Mouse (Mus musculus): ENCODE data around the gene Cops3. TPM values are rescaled to one million over a fixed set of nuclear protein-coding genes. Genes with fewer than 3 reads are reported as not detected.

Gene Cops3
- total RNA-seq, 2 experiments from 2014 or later: 42.7 to 57.4 TPM

GRCm38 (mm10) chr11:59782091-59782590, 57.5 kb downstream of the Cops3 start:
- no peak for ATAC-seq (replicated peaks; ENCODE audit: low FRiP score, poor library complexity, severe bottlenecking)

- ATAC-seq (replicated peaks; ENCODE audit: low FRiP score, poor library complexity, severe bottlenecking): no peak
Observed at GRCm38 (mm10) chr11:59780241-59780640, 59.4 kb downstream of the Cops3 start.

DNA sequence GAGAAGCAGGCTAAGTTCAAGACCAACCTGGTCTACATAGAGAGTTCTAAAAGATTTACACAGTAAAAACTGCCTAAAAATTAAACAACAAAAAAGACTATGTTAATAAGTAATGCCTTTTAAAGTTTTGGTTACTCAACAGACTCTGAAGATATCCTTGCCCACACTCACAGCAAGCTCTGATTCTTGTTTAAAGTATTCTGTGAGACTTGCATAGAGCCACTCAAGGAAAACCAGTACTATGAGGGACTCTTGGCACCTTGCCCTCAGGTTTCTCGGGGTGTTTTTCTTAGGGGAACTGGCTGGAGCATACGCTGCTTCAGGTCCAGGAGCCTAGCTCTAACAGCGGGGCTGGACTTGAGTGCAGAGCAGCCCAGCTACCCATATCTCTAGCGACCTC, 60.2 kb downstream of the Cops3 start:
- ATAC-seq (replicated peaks; ENCODE audit: low FRiP score, poor library complexity, severe bottlenecking): no peak

- ATAC-seq (replicated peaks; ENCODE audit: low FRiP score, poor library complexity, severe bottlenecking): peak; percentile 4; the same call in 1 of the 2 replicates
Observed at GRCm38 (mm10) chr11:59778874-59779223, 60.8 kb downstream of the Cops3 start.

- ATAC-seq (replicated peaks; ENCODE audit: low FRiP score, poor library complexity, severe bottlenecking): peak; percentile 86
Observed at GRCm38 (mm10) chr11:59778181-59778873, 61.3 kb downstream of the Cops3 start.

- no peak for ATAC-seq (replicated peaks; ENCODE audit: low FRiP score, poor library complexity, severe bottlenecking)
Observed at GRCm38 (mm10) chr11:59777259-59777658, 62.4 kb downstream of the Cops3 start.

GRCm38 (mm10) chr11:59775435-59776148, 64.0 kb downstream of the Cops3 start:
- ATAC-seq (replicated peaks; ENCODE audit: low FRiP score, poor library complexity, severe bottlenecking): no peak

GRCm38 (mm10) chr11:59774522-59774921, 65.1 kb downstream of the Cops3 start:
- no peak for ATAC-seq (replicated peaks; ENCODE audit: low FRiP score, poor library complexity, severe bottlenecking)

GRCm38 (mm10) chr11:59772902-59773301, 66.7 kb downstream of the Cops3 start:
- ATAC-seq (replicated peaks; ENCODE audit: low FRiP score, poor library complexity, severe bottlenecking): no peak

DNA sequence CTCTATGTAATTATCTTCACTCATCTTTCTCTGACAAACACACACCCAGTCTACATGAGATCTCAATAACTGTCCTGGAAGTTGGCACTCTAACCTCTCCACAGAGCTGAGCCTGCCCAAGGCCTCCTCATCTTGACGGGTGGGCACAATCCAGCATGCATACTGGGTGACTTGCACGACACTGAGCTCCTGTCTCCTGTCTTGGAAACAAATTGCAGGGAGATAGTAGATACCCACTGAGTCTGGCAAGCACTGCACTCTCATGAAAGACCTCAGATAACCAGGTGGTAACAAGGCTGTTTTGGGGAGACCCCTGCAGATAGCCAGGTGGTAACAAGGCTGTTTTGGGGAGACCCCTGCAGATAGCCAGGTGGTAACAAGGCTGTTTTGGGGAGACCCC, 67.3 kb downstream of the Cops3 start:
- ATAC-seq (replicated peaks; ENCODE audit: low FRiP score, poor library complexity, severe bottlenecking): no peak

DNA sequence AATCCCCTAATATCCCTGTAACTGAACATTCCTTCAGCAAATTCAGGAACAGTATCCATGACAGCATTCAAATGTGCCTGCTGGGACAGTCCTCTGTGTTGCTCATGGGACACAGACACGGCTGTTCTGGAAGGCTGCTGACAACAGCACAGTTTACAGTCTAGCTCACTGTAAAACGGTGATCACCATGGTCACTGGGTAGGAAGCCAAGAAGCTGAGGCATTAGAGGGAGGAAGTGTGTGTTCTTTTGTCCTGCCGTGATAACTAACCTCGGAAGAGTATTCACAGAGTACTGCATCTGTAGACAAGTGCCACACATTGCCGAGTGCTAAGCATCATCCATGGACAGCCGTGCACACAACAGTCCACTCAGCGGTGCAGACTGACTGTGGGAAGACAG, 68.9 kb downstream of the Cops3 start:
- no peak for ATAC-seq (replicated peaks; ENCODE audit: low FRiP score, poor library complexity, severe bottlenecking)

DNA sequence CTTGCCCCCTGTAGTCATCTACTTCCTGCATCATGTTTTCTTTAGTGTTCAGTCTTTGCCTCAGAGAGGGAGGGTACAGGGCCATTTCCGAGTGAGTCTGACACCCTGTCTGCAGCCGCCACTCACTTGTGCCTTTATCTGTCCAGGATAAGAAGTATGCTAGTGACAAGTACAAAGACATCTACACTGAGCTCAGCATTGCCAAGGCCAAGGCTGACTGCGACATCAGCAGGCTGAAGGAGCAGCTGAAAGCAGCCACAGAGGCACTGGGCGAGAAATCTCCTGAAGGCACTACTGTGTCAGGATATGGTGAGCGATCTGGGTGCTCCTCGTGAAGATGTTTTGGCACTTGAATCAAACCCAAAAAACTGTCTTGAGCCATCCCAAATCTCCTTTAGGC, 69.9 kb downstream of the Cops3 start:
- ATAC-seq (replicated peaks; ENCODE audit: low FRiP score, poor library complexity, severe bottlenecking): no peak

GRCm38 (mm10) chr11:59769307-59769706, 70.3 kb downstream of the Cops3 start:
- no peak for ATAC-seq (replicated peaks; ENCODE audit: low FRiP score, poor library complexity, severe bottlenecking)

Other genes starting within 250 kb of the Cops3 start
- not detected in 2 replicates for gene Olfr223, start 246.5 kb downstream of the Cops3 start, total RNA-seq (2015; ENCODE audit: low replicate concordance)
- not detected in 2 replicates for gene Olfr223, start 246.5 kb downstream of the Cops3 start, total RNA-seq (2017; ENCODE audit: low replicate concordance)
- gene Mprip, start 178.5 kb downstream of the Cops3 start, total RNA-seq (2015; ENCODE audit: low replicate concordance): 21.4 and 38.2 TPM in 2 replicates
- gene Mprip, start 178.5 kb downstream of the Cops3 start, total RNA-seq (2017; ENCODE audit: low replicate concordance): 20.7 and 44.4 TPM in 2 replicates
- not detected in 2 replicates for gene Pld6, start 52.2 kb downstream of the Cops3 start, total RNA-seq (2015; ENCODE audit: low replicate concordance)
- not detected in 2 replicates for gene Pld6, start 52.2 kb downstream of the Cops3 start, total RNA-seq (2017; ENCODE audit: low replicate concordance)
- 2.1 and 5.0 TPM in 2 replicates for gene Flcn, start 29.8 kb downstream of the Cops3 start, total RNA-seq (2015; ENCODE audit: low replicate concordance)
- gene Flcn, start 29.8 kb downstream of the Cops3 start, total RNA-seq (2017; ENCODE audit: low replicate concordance): 2.3 and 5.4 TPM in 2 replicates
- gene Nt5m, start 391 bp downstream of the Cops3 start, total RNA-seq (2015; ENCODE audit: low replicate concordance): 2.9 and 7.9 TPM in 2 replicates
- gene Nt5m, start 391 bp downstream of the Cops3 start, total RNA-seq (2017; ENCODE audit: low replicate concordance): 2.1 and 2.5 TPM in 2 replicates
- 12.2 and 13.3 TPM in 2 replicates for gene Med9, start 108.4 kb upstream of the Cops3 start, total RNA-seq (2015; ENCODE audit: low replicate concordance)
- 9.6 and 13.5 TPM in 2 replicates for gene Med9, start 108.4 kb upstream of the Cops3 start, total RNA-seq (2017; ENCODE audit: low replicate concordance)
- gene Rasd1, start 125.1 kb upstream of the Cops3 start, total RNA-seq (2015; ENCODE audit: low replicate concordance): not detected in 2 replicates
- not detected in 2 replicates for gene Rasd1, start 125.1 kb upstream of the Cops3 start, total RNA-seq (2017; ENCODE audit: low replicate concordance)
- 4.0 TPM in 1 of 2 replicates, not detected in the other for gene Pemt, start 206.7 kb upstream of the Cops3 start, total RNA-seq (2015; ENCODE audit: low replicate concordance)
- gene Pemt, start 206.7 kb upstream of the Cops3 start, total RNA-seq (2017; ENCODE audit: low replicate concordance): not detected in 2 replicates

All from erythroid progenitor cell, adult 5-6 weeks (primary cell).